Mouse (Mus musculus): ENCODE measurements around the gene Ccdc9.

- TF ChIP-seq CTCF (IDR thresholded peaks at IDR 0.05; ENCODE audit: low read depth, low read length) (no peak; the same call in 1 of the 2 replicates), POLR2A (IDR thresholded peaks at IDR 0.05; ENCODE audit: borderline replicate concordance, low read depth, low read length) (peak; percentile 94)
These were observed 27.1 kb upstream of the Ccdc9 start for GRCm38 (mm10) chr7:16313481-16314220.
